Mouse (Mus musculus): ENCODE data around the gene Cyb5b.

DNA sequence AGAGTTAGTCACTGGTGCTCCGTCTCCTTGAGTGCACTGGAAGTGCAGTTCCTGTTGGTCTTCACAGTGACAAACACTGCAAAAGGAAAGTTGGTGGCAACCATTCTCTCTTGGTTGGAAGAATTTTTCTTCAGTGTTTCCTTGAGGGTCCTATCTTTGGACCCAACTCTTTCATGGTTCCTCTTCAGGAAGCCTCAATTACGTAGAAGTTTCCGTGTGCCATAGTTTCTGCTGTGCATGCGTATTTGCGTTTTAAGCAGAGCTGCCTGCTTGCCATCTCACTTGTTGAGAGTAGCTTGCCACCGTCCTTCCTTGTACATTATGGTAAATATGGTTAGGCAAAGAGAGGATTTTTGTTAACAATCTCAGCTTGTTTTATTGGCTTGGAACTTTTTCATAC is 30.7 kb downstream of the Cyb5b start:
- TF ChIP-seq CTCF (IDR thresholded peaks at IDR 0.05; ENCODE audit: extremely low read depth, insufficient read depth, insufficient read length, insufficient replicate concordance) (no peak), POLR2A (IDR thresholded peaks at IDR 0.05; ENCODE audit: low read depth, low read length) (no peak)
